Mouse (Mus musculus): Measurements from ENCODE around the gene Gpr132.

Gpr132 gene

GRCm38 (mm10) chr12:112877073-112877576 lies 9.1 kb upstream of the Gpr132 start:
- no peak for DNase-seq (ENCODE audit: low read depth)

DNA sequence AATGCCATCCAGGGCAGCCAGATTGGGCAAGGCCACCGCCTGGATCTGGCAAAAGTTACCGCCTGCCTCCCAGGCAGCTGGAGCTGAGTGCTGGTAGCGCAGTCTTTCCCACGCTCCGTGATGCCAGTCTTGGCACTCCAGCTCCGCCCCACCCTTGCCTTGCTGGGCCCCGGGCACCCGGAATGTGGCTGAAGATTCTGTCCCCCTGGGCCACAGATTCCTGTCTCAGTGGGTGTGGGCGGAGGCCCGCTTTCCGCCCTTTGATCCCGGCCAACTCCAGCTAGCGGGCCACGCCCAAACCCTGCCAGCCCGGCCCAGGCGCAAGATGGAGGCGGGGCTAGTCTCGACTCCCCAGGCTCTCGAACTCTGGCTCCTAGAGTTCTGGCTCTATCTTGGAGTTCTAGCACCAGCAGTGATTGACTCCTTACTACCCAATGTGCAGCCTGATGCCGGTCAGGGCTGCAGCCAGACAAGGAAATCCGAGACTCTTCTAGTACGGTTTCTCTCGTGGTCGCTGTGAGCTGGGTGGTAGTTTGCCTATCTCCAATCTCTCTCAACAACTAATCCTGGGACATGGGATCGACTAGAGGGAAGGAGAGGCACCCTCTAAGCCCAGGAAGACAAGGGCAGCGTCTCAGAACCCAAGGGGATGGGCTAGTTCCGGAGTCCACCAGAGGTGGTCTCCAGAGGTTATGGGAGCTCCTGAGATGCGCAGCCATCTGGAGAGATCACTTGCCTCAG lies 8.5 kb upstream of the Gpr132 start:
- peak; percentile 71 for DNase-seq (ENCODE audit: low read depth)

GRCm38 (mm10) chr12:112875225-112876013 lies 7.4 kb upstream of the Gpr132 start:
- peak; percentile 70 for DNase-seq (ENCODE audit: low read depth)

DNA sequence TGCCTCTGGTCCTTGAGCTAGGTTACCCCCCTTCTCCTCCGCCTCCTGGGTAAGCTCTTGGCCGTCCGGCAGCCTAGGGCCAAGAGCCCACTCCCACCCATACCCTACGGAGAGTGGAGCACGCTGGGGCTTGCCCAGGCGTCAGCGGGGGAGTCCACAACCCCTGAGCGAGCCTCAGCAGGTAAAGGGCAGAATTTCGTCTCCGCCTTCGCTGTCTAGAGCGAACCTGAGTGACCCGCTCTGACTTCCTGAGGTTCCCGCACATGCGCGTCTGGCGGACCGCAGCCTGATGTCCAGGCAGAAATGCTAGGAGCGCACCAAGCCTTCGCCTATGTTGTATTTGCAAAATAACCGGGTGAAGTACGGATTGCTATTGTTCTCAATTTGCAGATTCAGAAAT lies 6.2 kb upstream of the Gpr132 start:
- DNase-seq (ENCODE audit: low read depth) = no peak

GRCm38 (mm10) chr12:112873452-112874190 lies 5.6 kb upstream of the Gpr132 start:
- DNase-seq (ENCODE audit: low read depth) = no peak

DNA sequence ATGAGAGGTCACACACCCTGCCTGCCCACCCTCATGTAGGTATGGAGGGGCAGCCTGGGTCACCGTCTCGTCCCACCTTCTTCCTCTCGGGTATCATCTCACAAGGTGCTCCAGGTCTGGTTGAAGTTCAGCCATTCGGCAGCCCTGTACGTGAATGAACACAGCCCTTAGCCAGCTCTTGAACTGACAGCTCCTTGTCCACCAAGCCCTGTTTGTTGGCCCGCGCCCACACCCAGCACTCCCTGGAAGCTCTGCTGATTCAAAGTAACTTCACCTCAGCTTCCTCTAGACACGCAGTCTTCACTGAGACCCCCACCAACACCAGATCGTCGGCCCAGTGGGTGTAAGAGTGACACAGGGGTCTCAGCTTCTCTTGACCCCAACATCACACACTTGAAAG lies 5.0 kb upstream of the Gpr132 start:
- DNase-seq (ENCODE audit: low read depth) = no peak

GRCm38 (mm10) chr12:112871272-112871671 lies 3.2 kb upstream of the Gpr132 start:
- no peak for DNase-seq (ENCODE audit: low read depth)

DNA sequence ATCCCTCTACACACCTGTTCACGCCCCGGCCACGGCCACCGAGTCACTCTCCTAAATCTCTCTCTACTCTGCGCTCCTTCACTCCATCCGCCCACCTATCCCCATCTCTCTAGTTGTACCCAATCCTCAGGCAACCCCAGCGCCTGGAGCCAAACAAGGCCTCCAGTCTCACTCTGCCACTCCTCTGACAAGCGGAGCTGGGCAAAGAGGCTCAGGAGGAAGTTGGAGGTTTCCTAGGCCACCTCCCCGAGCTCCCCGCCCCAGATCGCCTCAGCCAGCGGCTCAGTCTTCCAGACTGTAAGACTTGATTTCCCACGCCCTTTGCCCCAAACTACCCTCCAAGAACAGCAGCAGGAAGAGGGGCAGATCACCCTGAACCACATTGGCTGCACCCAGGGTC lies 2.7 kb upstream of the Gpr132 start:
- DNase-seq (ENCODE audit: low read depth) = no peak

DNA sequence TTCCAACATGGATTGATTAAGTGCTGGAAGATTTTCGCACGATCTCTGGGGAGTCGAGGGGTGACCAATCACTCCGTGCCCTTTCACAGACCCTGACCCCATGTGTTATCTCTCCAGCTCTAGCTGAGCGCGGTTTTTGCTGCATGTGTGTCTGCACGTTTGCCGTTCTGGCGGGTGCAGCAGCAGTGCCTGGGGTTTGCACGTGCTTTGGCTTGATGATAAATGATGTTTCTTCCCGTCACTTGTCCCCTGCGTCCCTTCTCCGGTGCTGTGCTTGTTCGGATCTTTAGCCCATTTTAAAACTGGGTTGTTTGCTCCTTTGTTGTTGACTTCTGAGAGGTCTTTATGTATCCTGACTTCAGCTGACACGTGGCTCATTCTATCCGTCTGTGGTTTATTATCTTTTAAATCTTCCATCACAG lies 1.8 kb upstream of the Gpr132 start:
- DNase-seq (ENCODE audit: low read depth) = no peak

DNA sequence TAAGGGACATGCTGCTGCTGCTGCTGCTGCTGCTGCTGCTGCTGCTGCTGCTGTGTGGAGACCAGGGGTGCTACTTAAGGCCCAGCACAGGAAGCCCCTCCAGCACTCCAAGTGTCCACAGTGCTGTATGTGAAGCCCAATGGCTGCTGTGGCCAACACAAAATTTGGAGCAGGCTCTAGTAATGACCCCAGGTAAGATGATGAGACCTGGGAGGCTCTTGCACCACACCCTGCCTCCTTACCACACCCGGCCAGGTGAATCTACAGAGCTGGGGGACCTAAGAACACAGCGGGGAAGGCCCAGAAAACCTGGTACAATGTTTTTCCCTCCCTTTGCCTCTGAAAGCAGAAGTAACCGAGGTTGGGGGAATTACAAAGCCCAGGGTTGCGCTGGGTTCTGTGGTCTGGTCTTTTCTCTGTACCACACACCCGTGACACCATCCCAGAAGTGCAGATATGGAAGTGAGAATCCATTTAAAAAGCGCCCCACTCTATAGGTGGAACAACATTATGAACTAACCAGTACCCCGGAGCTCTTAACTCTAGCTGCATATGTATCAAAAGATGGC lies 838 bp downstream of the Gpr132 start:
- DNase-seq (ENCODE audit: low read depth) = no peak

DNA sequence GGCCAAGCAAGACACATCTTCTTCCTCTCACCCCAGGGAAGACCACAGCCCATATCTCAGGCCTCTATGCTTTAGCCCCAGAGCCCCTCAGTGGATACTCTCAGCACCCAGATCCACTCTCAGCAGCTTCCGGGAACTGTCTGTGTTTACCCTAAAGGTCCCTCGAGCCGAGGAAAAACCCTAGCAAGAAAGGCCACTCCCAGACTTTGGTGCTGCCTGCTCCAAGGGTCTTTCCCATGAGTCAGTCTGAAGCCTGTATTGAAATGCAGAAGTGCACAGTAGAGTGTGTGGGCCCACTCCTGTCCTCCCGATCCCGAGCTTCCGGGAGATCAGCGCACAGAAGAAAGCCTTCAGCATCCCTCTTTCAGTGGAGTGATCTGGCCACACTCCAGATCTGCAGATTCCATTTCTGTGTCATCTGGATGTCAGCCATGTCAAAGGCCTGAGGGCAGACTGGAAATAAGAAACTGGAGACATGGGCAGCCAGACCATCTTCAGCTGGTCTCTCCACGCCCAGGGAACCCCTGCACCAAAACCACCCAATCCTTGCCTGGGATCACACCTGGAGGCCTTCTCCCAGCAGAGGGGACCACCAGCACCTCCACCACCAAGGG lies 1.5 kb downstream of the Gpr132 start:
- DNase-seq (ENCODE audit: low read depth) = no peak

- DNase-seq (ENCODE audit: low read depth) = no peak
These were observed 3.2 kb downstream of the Gpr132 start for GRCm38 (mm10) chr12:112864804-112865203.

DNA sequence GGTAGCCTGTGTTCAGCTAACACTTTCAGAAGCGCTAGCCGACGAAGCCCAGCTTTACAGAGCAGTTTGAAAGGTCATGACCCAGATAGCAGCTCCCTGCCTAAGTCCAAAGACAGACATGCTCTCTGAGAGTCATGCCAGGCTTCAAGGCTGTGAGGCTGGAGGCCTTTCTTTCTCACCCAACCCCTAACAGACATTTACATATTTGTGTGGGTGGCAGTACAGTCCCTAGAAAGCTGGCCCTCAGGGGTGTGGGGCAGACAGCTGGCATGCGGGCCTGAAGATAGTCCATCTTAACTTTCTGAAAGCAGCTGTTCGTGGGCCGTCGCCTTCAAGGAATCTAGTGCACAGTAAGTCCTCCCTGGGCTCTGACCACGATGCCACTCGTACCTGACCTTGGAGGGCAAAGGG lies 6.1 kb downstream of the Gpr132 start:
- DNase-seq (ENCODE audit: low read depth) = no peak

GRCm38 (mm10) chr12:112860765-112861164 lies 7.3 kb downstream of the Gpr132 start:
- no peak for DNase-seq (ENCODE audit: low read depth)

DNA sequence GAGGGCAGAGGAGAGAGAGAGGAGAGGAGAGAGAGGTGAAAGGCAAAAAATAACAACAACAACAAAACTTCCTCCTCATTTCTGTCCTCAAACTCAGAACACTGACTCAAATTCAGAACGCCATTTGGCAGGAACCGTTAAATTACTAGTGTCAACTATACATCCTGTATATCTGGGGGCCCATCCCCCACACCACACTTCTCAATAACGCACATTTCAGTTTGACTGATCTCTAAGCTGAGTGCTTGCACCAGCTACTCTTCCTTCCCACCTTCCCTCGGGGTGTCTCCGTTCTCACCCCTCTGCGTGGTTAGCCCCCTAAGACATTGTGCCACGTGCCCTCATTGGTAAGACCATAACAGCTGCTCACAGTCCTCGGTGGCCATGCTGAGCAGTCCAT lies 8.1 kb downstream of the Gpr132 start:
- DNase-seq (ENCODE audit: low read depth) = no peak

GRCm38 (mm10) chr12:112858581-112859336 lies 9.3 kb downstream of the Gpr132 start:
- no peak for DNase-seq (ENCODE audit: low read depth)

GRCm38 (mm10) chr12:112857021-112857925 lies 10.8 kb downstream of the Gpr132 start:
- no peak for DNase-seq (ENCODE audit: low read depth)

GRCm38 (mm10) chr12:112856338-112856737 lies 11.7 kb downstream of the Gpr132 start:
- no peak for DNase-seq (ENCODE audit: low read depth)

DNA sequence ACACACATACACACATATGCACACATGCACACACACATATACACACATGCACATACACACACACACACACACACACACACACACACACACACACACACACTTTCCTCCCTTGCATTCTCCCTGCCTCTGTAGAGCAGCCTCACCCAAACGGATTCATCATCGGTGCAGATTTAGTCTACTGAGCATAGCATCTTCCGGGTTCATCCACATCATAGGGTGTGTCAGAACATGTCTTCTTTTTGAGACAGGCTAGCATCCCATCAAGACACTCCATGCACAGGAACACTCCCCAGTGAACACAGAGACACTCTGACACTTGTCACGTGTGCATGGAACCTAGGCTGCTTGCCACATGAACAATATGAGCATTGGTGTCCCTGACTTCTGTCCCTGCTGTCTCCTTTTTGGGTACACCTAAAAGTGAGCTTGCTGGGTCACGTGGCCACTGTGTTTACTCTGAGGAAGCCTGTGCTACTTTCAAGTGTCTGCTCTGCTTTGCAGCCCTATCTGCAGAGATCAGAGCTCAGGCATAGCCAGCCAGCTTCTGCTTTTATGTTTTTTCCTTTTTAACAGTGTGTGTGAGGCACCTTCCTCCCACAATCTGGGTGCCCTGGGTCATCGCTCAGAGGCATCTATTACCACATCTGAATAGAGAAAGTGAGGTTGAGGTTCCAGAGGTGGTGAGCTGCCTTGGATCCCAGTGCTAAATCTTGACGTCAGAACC lies 13.3 kb downstream of the Gpr132 start:
- no peak for DNase-seq (ENCODE audit: low read depth)
